Mouse (Mus musculus) E14TG2a.4 (cell line): ENCODE data around the gene Ush1g.

Source experiments
- CTCF ChIP-seq: conservative IDR thresholded peaks from 2 replicates; pipeline ENCODE4 v1.5.1; 2014; ENCODE audit warnings: low read length
- POU5F1 ChIP-seq: IDR thresholded peaks from 2 replicates; pipeline ENCODE4 v1.6.1; 2014; ENCODE audit warnings: low read length, borderline replicate concordance

DNA sequence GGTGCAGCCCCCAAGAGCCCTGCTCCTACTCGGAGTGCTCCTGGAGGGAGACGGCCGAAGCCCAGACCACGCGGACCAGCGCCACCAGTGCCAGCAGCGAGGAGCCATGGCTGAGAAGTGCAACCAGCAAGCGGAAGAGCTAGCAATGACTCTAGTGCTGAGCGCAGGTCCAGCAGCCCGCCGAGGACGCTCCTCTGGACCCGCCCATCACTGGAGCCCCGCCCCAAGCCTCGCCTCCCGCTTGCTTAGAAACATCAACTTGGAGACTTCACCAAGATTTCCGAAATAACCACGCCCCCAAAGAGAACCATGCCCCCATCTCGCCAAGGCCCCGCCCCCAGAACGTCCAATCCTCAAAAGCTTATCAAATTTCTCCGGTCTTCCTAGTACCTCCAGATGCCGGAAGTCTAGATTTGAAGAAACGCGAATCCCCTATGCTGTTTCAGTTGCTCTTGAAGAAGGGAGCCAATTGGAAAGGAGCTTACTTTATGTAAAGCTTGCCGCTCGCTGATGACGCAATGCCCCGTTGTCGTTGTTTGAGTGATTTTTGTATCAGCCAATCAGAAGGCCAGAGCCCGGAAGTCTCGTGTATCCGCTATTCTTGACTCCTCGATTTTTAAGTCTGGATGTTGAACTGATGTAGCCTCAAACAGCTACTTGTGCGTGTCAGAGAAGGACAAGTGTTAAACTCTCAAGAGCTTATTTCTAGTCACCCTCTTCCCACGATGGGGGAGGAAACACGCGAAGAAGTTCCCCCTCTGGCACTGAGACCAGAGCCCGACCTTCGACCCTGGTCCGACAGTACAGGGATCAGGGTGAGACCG, 44.8 kb downstream of the Ush1g start, which contains the start of gene Fdxr:
- TF ChIP-seq CTCF (no peak), POU5F1 (no peak)
